Mouse (Mus musculus) v-Abl transformed pro-B cells (cell line): ENCODE measurements around the gene Nr2f2.

ENCODE experiments used
- in situ Hi-C, 2 experiments: fragments of 400-800 bp; cut with MboI; formaldehyde crosslinking; loops; one replicate each; pipeline ENCODE4 v1.15.1; 2025; ENCODE audit not compliant: unreplicated experiment in 2 of 2

Gene Nr2f2

GRCm38 (mm10) chr7:70365941-70366807 lies at the start of gene Nr2f2:
Nr2f2 (minus strand) TSS chr7:70366735.
- in situ Hi-C loops = no loop called here

GRCm38 (mm10) chr7:70414461-70414860 lies 47.9 kb upstream of the Nr2f2 start:
- in situ Hi-C loops = no loop called here

DNA sequence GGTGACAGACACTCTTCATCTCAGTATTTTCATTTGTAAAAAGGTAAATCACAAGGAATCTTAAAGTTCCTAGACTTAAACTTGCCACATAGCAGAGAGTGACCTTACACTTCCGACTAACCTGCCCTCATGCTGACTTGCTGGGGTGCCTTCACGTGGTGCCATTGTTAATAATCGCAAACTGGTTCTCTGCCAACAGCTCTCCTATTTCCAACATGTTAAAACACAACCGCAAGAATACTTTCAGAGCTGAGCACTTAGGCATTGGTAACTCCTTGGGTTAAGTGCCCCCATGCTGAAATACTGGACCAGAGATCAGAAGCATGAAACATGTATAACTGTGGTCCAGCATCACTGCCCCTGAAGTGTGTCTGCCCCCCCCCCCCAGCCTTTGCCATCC lies 47.1 kb upstream of the Nr2f2 start:
- in situ Hi-C loops = no loop called here

DNA sequence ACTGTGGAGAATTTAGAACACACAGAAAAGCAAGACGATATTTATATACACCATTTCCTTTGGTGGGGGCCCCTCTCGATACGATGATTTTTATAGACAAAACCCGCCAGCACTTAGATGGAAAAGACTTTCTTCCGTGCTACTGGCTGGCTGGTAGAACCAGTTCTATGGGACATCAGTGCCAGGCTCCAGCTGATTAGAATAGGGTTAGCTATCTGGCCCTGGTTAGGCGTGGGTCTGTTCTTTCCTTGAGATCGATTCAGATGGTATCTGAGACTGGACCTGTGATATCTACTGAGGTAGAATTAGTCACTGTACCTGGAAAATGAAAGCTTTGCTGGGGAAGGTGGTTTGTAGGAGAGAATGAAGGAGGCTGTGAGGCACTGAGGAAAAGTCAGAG lies 46.4 kb upstream of the Nr2f2 start:
- in situ Hi-C loops = no loop called here

- in situ Hi-C loops = no loop called here
These were observed 43.8 kb upstream of the Nr2f2 start for GRCm38 (mm10) chr7:70410350-70410749.

DNA sequence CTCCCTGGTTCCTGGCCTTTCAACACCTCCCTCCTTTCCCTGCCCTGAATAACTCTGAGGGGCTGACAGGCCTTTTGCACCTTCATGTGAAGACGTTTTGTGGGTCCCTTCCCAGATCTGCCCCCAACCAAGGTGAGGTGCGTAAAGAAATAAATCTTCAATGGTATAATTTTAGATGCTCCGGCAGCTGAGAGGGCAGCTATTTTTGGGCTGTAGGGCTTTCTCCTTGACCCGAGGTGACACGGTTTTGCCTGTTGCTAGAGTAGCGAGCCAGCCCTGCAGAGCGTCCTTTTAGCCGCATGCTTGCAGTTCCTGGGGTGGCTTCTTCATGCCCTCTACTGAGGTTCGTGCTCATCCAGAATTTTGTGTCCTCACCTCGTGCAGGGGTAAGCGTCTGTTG lies 43.4 kb upstream of the Nr2f2 start:
- in situ Hi-C loops = no loop called here

DNA sequence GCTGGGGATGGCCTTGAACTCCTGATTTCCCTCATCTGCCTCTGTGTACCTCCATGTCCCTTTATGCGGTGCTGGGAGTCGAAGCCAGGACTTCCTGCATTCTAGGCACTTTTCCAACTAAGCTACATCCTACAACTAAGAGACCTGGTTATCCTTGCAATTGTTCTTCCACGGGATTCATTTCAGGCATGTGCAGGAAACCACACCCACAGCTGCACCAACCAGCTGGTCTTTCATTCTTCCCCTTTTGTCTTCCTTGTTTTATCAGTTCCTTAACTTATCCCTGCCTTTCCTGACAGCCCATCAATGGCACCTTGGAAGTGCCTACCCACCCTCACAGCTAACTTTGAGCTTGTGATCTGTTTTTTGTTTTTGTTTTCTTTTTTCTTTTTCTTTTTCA lies 42.3 kb upstream of the Nr2f2 start:
- in situ Hi-C loops = no loop called here

DNA sequence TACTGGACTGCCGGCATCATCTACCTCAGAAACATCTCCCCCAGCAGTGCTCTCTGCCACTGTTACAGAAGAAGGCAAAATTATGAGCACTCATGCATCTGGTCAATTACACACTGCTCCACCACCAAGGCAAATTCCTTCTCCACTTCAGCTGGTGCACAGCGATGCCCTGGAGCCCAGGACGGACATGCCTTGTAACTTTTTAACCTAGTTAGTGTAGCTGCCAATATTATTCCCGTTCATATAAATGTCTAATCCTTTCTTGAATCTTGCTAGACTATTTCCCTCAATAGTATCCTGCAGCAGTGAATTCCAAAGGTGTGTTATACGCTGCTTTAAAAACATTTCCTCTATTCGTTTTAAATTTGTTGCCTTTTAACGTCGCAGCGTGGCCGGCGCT lies 40.6 kb upstream of the Nr2f2 start:
- in situ Hi-C loops = no loop called here

DNA sequence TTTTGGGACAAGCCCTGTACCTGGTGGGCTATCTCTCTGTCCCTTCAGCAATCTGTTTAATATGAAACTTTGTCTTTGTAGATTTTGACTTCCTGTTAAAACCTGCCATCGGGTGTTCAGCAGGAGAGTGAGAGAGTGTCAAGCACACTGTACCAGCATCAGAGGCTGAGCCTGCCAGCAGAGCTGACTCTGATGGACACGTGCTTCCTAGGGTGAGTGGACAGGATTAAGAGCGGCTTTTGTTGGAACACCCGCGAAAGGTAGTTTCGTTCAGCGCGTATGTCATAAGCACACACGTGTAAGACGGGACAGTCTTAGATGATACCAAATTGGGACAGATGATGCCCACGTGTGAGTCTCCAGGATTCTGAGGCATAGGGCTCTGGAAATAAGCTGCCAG lies 40.0 kb upstream of the Nr2f2 start:
- in situ Hi-C loops = no loop called here

DNA sequence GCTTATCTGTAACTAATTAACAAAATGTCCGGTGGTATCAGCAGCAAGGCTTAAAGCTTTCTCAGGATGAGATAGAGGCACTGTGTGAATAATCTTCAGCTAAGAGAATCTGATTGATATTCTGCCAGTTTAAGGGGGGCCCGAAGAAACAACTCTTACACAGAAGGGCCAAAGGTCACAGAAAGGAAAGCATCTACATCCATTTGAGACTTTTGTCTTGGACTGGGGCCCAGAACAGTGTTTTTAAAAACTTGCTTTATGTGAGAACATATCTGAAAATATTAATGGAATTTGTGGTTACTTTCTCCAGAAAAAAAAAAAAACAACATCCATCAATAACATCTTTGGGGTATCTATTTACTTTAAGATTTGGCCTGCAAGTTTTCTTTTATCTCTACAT lies 38.9 kb upstream of the Nr2f2 start:
- in situ Hi-C loops = no loop called here

DNA sequence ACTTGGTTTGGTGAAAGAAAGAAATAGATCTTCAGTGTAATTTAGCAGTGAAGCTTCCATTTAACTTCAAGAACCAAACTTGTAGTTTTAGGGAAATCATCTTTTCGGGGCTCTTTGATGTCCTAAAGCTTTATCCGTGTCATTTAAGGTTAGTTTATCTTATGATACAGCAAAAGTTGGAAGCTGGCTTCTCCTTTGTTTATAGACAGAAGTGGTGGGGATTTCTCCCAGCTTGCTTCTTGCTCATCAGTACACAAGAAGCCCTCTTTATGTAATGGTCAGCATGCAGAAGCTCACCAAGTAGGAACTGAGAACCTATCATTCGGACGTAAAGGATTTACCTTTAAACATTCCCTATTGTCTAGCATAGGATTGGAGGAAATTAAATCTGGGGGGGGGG lies 16.3 kb upstream of the Nr2f2 start:
- in situ Hi-C loops = no loop called here

- in situ Hi-C loops = no loop called here
These were observed 15.1 kb upstream of the Nr2f2 start for GRCm38 (mm10) chr7:70381409-70382244.

GRCm38 (mm10) chr7:70380943-70381342 lies 14.4 kb upstream of the Nr2f2 start:
- in situ Hi-C loops = no loop called here

- in situ Hi-C loops = no loop called here
These were observed 13.7 kb upstream of the Nr2f2 start for GRCm38 (mm10) chr7:70380246-70380645.

DNA sequence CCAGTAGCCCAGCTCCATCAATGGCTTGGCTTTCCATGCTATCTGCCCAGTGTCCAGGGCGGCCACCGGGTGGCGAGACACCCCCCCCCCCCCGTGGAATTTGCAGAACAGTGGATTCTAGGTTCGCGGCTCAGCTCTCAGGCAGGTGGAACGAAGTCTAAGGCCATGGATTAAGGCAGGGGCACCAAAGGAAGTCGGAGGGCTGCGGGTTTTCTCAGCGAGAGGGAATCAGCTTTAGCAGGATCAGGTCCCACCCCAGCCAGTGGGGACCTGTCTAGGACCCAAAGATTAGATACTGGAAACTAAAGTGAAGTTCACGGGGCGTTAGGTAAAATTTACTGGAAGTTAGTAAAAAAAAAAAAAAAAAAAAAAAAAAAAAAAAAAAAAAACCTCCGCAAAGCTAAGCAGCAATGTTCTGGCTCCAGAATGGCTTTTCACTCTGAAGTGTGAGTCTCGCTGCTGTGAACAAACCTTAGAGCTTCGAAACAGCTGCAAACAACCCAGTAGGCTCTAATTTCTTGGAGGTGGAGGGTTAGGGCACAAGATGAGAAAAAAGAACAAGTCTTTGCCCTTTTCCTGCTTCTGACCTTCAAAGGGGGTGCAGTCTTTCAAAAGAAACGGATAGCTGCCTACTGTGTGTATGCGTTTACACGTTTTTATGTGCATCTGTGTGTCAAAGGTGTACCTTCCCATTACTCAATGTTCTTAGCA lies 4.2 kb upstream of the Nr2f2 start:
- in situ Hi-C loops = no loop called here

DNA sequence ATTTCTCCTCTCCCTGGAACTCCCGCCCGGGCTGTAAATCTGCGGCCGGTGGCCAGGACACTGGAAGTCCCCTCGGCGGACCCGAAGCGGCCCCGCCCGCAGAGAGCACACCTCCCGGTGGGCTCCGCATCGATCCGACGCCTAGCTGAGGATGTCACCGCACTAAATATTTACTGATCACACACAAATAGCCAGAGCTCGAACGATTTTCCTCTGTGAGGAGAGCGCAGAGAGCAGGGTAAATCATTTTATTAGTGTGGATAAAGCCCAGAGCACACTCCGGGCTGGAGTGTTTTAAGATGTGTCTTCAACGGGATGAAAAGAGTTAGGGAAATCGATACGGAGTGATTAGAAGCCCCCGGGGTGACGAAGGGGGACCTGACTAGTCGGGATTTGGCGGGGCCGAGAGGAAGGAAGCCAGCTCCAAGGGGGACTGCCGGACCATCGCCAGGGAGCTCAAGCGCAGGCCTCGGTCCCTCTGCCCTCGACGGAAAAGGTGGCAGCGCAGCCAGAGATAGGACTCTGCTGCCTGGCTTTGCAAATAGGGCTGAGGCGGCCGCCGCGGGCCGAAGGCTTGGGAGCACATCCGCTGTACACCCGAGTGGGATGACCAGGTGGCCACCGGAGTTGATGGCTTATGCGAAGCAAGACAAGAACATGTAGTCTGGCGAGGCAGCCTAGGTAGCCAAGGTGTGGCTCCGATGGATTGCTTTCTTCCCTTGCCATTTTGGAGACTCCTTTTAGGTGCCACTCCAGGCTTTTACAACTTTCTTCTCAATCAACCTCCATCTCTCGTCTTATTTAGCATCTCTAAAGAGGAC lies 3.4 kb upstream of the Nr2f2 start:
- in situ Hi-C loops = no loop called here

DNA sequence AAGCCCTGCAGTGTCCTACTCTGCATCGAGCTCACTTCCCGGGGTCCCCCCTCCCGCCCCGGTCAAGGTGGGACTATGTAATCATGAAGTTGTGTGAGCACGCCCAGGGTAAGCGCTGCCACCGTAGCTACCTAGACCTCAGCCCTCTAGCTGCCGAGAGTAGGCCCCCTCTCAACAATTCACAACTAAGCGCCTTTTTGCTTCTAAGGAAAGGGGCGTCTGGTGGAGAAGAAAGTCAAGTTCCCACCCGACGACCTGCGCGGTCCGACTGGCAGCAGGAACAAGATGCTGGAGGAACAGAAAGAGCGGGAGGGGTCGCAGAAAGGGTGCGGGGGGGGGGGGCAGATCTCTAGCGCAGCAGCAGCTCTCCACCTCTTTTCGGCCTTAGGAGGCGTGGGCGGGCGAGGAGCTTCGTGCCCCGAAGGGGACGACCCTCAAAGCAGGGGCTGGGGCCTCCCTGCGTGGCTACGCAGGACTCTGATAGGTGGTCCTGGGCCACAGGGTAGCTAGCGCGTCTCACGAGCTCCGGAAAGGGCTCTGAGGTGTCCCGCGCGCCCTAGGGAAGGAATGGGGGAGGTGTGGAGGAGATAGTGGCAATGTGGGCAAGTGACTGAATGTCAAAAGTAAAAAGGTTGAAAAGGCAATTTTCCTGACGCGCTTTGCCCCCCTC lies 2.7 kb upstream of the Nr2f2 start:
- in situ Hi-C loops = no loop called here

GRCm38 (mm10) chr7:70368751-70369060 lies 2.2 kb upstream of the Nr2f2 start:
- in situ Hi-C loops = no loop called here

DNA sequence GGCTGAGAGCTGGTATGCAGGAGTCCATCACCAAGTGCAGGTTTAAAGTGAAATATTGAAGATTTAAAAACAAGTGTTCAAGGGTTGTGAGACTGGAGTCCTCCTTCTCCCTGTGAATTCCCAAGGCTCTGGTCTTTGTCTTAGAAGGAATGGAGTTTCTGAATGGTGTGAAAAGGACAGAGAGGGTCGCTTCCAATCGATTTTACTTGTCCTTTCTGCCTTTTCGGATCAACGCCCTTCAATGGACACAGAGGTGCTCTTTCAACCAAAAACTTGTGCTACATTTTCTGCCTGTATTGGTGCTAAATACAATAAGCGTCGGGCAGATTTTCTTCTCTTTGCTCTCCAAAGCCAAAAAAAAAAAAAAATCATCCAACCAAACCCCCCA lies 1.7 kb upstream of the Nr2f2 start:
- in situ Hi-C loops = no loop called here
